Mouse (Mus musculus): ENCODE data around the gene Grik5.
A peak's percentile ranks its signal among the peaks of the same experiment; 100 is the strongest.

The Grik5 gene

DNA sequence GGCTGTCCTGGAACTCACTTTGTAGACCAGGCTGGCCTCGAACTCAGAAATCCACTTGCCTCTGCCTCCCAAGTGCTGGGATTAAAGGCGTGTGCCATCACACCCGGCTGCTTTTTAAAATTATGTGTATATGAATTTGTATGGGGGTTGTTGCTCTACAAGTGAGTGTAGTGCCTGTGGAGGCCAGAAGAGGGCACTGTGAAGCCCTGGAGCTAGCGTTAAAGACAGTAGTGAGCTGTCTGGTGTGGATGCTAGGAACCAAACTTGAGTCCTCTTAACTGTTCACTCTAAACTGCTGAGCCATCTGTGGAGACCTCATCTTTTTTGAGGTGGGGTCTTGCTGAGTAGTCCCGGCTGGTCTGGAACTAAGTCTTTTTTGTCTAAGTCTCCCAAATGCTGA lies 86.3 kb downstream of the Grik5 start:
- no peak for DNase-seq (ENCODE audit: low spot score)

DNA sequence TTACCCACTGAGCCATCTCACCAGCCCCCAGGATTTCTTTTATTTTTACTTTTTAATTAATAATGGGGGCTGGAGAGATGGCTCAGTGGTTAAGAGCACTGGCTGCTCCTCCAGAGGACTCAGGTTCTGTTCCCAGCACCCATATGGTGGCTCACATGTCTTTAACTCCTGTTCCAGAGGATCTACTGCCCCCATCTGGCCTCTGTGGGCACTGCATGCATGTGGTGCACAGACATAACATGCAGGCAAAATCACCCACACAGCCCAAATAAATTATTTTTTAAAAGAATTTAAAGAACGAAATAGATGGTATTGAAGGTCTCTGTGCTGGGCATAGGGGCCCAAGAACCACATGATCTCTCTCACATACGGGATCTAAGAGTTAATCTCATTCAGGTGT lies 87.8 kb downstream of the Grik5 start:
- no peak for DNase-seq (ENCODE audit: low spot score)

DNA sequence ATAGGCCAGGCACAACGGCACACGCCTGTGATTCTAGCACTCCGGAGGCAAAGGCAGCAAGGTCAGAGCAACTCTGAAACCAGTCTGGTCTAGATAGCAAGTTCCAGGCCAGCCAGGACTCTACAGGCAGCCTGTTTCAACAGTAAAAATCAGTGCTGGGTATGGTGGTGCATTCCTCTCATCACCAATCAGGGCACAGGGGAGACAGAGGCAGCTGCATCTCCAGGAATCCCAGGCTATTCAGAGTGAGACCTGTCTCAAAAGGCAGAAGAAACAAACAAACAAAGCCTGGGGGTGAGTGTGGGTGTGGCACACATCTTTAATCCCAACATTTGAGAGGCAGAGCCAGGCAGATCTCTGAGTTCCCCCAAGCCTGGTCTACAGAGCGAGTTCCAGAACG lies 88.8 kb downstream of the Grik5 start:
- no peak for DNase-seq (ENCODE audit: low spot score)

- no peak for DNase-seq (ENCODE audit: low spot score)
These were observed 91.7 kb downstream of the Grik5 start for GRCm38 (mm10) chr7:24980439-24980838.

GRCm38 (mm10) chr7:24978781-24979180 lies 93.4 kb downstream of the Grik5 start:
- DNase-seq (ENCODE audit: low spot score), result no peak

DNA sequence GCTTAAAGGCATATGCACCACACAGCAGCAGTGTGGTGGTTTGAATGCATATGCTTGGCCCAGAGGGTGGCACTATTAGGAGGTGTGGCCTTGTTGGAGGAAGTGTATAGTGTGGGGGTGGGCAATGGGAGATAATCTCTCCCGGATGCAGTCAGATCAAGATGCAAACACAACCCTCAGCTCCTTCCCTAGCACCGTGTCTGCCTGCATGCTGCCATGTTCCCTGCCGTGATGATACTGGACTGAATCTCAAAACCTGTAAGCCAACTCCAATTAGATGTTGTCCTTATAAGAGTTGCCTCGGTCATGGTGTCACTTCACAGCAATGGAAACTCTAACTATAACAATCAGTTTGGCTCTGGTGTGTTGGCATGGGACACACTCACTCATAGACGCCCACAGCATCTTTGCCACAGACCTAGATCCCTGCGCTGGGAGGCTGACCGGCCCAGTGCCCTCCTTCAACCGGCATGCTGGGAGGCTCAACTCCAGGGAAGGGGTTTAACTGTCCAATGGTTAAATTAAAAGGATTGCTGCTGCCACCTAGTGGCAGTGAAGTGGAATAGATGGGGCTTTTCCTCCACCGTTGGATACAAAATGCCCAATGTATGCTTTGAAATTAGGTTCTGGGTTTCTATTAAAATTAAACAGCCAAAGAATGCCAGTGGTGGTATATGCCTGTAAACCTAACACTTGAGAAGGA lies 97.1 kb downstream of the Grik5 start:
- peak; percentile 57 for DNase-seq (ENCODE audit: low spot score)

GRCm38 (mm10) chr7:24973902-24974301 lies 98.2 kb downstream of the Grik5 start:
- no peak for DNase-seq (ENCODE audit: low spot score)

- DNase-seq (ENCODE audit: low spot score), result no peak
These were observed 98.9 kb downstream of the Grik5 start for GRCm38 (mm10) chr7:24973208-24973607.

GRCm38 (mm10) chr7:24971972-24972893 lies 99.9 kb downstream of the Grik5 start, which contains the start of gene Rabac1:
Gene Rabac1, minus strand, starts transcription at chr7:24972754.
- DNase-seq (ENCODE audit: low spot score), result peak; percentile 90

DNA sequence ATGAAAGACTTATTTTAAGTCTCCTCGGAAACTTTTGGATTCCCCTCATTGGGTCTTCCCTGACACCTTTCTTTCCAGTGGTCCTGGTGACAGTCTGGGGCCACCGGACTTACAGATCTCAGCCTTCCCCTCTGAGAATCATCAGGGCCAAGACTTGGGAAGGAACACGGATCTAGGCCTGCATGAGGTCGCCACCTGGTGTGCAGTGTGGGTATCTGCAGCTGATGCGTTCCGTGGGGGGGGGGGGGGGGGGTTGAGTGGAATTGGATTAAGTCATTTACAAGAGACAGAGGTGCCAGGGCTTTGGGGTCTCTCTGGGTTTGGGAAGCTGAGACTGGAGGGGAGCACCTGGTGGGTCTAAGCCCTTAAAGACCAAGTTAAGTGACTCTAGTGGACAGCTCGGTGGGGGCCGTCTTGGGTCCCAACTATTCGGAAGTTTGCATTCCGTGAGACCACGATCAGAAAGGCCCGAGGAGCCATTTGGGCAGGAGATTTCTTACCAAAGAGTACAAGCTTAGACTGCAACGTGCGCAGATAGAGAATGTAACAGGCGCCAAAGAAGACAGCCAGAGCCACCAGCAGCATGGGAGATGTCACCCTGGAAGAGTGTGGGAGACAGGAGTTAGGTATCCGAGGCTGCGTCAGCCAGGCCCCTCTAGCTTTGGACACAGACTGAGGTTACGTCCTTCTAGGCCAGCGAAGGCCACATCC lies 100.7 kb downstream of the Grik5 start:
- peak; percentile 23 for DNase-seq (ENCODE audit: low spot score)

DNA sequence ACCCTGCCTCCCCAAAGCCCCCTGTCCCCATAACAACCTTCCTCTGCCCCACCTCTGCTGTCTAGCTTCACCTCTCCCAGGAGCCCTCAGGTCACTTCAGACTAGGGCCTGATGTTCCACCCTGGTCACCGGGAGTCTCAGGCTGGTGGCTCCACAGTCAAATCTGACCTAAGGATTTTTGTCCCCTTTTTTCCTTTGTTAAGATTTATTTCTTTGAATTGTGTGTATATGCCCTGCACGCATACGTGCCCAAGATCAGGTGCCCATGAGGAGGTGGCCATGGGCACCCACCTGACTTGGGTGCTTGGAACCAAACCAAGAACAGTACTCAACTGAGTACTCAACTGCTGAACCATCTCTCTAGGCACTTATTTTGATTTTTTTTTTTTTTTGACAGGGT lies 101.8 kb downstream of the Grik5 start:
- no peak for DNase-seq (ENCODE audit: low spot score)

GRCm38 (mm10) chr7:24969805-24970204 lies 102.3 kb downstream of the Grik5 start:
- DNase-seq (ENCODE audit: low spot score), result no peak

DNA sequence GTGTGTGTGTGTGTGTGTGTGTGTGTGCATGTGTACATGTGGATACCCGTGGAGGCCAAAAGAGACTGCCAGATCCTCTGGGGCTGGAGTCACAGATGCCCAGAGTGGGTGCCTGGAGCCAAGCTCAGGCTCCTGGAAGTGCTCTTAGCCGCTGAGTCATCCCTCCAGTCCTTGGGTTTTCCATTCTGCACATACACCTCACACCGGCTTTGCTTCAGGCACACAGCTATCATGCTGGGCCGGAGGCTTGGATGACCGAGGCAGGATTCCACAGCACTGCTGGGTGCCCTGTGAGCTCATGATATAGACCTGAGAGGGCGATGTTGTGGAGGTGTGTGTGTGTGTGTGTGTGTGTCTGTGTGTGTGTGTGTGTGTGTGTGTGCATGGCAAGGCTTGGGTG lies 103.7 kb downstream of the Grik5 start:
- DNase-seq (ENCODE audit: low spot score), result no peak

- no peak for DNase-seq (ENCODE audit: low spot score)
These were observed 104.2 kb downstream of the Grik5 start for GRCm38 (mm10) chr7:24967966-24968365.

GRCm38 (mm10) chr7:24964897-24965535 lies 107.1 kb downstream of the Grik5 start:
- DNase-seq (ENCODE audit: low spot score), result peak; percentile 77

- no peak for DNase-seq (ENCODE audit: low spot score)
These were observed 107.9 kb downstream of the Grik5 start for GRCm38 (mm10) chr7:24964288-24964687.
